Comparison of ENCODE assay signal across 11 mouse cellular contexts in the genomic region with DNA sequence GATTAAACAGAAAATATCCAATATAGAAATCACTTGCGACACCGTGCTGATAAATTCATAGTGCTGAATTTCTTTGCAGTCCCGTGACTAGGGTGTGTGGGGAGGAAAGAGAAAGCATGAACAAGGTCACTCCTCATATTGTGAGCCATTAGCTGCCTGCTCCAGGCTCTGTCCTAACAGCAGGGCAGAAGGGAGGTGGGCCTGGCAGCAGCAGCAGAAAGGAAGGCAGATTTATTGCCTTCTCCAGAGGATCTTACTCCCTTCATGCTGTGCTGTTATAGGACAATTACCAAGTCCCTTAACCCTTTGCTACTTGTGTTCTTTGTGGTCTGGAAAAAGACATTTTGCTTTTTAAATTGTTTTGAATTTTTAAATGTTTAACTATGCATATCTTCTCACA.
DNase-seq lines count a peak whose midpoint lies in the region; ATAC-seq and TF ChIP-seq lines count a peak whose summit lies in the region.
"Had no signal": no experiment of that assay in that cellular context is flagged by ENCODE, and none has a peak within 500 bp of the region (broad histone marks: within the 10 kb centered on the region; RNA-seq: fewer than 3 reads in every experiment).

No protein-coding gene starts in this region.

- no peak for DNase-seq in kidney, postnatal 36 days
- peak; percentile 50 to 56 for DNase-seq in cerebellum, postnatal 14 days
- DNase-seq in forelimb bud, embryonic 11.5 days (ENCODE audit: low read depth, low spot score): peak; percentile 48
- DNase-seq in neural tube, embryonic 10.5 days (ENCODE audit: extremely low spot score, low spot score): peak; percentile 25
- DNase-seq in spleen, adult 18-20 months: no peak
- DNase-seq in liver, postnatal 0 days: no peak
- DNase-seq: gastrocnemius, postnatal 36 days; heart, postnatal 10 days; liver; lung, postnatal 14 days had no signal

- no peaks in the 10 kb centered on the region for H3K9me3 ChIP-seq in kidney, embryonic 14.5 days (ENCODE audit: control insufficient read depth, low read length)
- H3K9me3 ChIP-seq in liver, postnatal 0 days (ENCODE audit: low read length): no peaks in the 10 kb centered on the region

- WGBS in kidney, embryonic 14.5 days: 30% methylated on average over 3 of the region's 3 CpGs
- 80% methylated on average over 3 of the region's 3 CpGs for WGBS in liver, postnatal 0 days (ENCODE audit: insufficient replicate concordance)

- no peak overlapping the region for H3K9ac ChIP-seq in kidney, embryonic 14.5 days (ENCODE audit: low read depth, low read length)
- no peak overlapping the region for H3K9ac ChIP-seq in liver, postnatal 0 days (replicated peaks)

- no peak overlapping the region for H3K27ac ChIP-seq in kidney, embryonic 14.5 days (ENCODE audit: low read depth, low read length)
- H3K27ac ChIP-seq in liver, postnatal 0 days (ENCODE audit: low read depth): no peak overlapping the region

- ATAC-seq in kidney, embryonic 14.5 days (ENCODE audit: low FRiP score, low TSS enrichment): peak; percentile 99
- ATAC-seq in liver, postnatal 0 days: no peak

- H3K27me3 ChIP-seq in kidney, embryonic 14.5 days (ENCODE audit: control insufficient read depth, insufficient read depth, low read length): no peaks in the 10 kb centered on the region
- H3K27me3 ChIP-seq in liver, postnatal 0 days (ENCODE audit: insufficient read depth, low read length): no peaks in the 10 kb centered on the region

- TF ChIP-seq CTCF in liver, postnatal 0 days (IDR thresholded peaks at IDR 0.05; ENCODE audit: low read depth): no peak

- H3K4me1 ChIP-seq in kidney, embryonic 14.5 days (ENCODE audit: control insufficient read depth, insufficient read depth, low read length): peaks cover 6% of the 10 kb centered on the region; the same call in 1 of the 2 replicates
- no peaks in the 10 kb centered on the region for H3K4me1 ChIP-seq in liver, postnatal 0 days (ENCODE audit: insufficient read depth)

- H3K4me2 ChIP-seq in kidney, embryonic 14.5 days (replicated peaks; ENCODE audit: low read depth, low read length): no peak overlapping the region
- no peak overlapping the region for H3K4me2 ChIP-seq in liver, postnatal 0 days (ENCODE audit: low read depth, low read length)

- H3K4me3 ChIP-seq in kidney, embryonic 14.5 days (ENCODE audit: low read length): no peak overlapping the region
- no peak overlapping the region for H3K4me3 ChIP-seq in liver, postnatal 0 days (ENCODE audit: low read depth, low read length)

- no peak for TF ChIP-seq EP300 in liver, postnatal 0 days (IDR thresholded peaks at IDR 0.05; ENCODE audit: low read depth)

- H3K36me3 ChIP-seq in kidney, embryonic 14.5 days (ENCODE audit: control insufficient read depth, insufficient read depth, low read length): no peaks in the 10 kb centered on the region
- H3K36me3 ChIP-seq in liver, postnatal 0 days (replicated peaks; ENCODE audit: insufficient read depth, low read length): no peaks in the 10 kb centered on the region

Comparison
In these comparisons a context has a peak if more than half of its experiments do, and no peak if none do; other contexts are left out.
1. DNase-seq: peak in cerebellum, postnatal 14 days (2 of 2), forelimb bud, embryonic 11.5 days (single experiment) and neural tube, embryonic 10.5 days (single experiment); none in kidney, postnatal 36 days (0 of 2), spleen, adult 18-20 months (0 of 2) and liver, postnatal 0 days (single experiment).